Mouse (Mus musculus) CH12.LX (cell line): ENCODE measurements around the gene Exd1. TPM values are rescaled to one million over a fixed set of nuclear protein-coding genes. Genes with fewer than 3 reads are reported as not detected.

ENCODE experiments used
- DNase-seq: peaks from one replicate; pipeline ENCODE4 v3.0.0-alpha.2; 2013; ENCODE audit errors: extremely low read depth
- H3K27ac ChIP-seq: 2 replicates; pipeline ENCODE4 v1.5.1; 2012; ENCODE audit warnings: low read depth, mild to moderate bottlenecking, control low read depth, moderate library complexity; ENCODE audit not compliant: insufficient read depth
- H3K27me3 ChIP-seq: replicated peaks from 2 replicates; pipeline ENCODE3; 2012; ENCODE audit warnings: inconsistent platforms
- H3K36me3 ChIP-seq, 2 experiments: replicated peaks in 1 of 2; 2 replicates each; pipeline versions ENCODE3 to v1.6.1; 2012; ENCODE audit warnings: inconsistent platforms in 1 of 2, low read length in 1 of 2, mild to moderate bottlenecking in 1 of 2, mixed read lengths in 1 of 2, moderate library complexity in 1 of 2; ENCODE audit not compliant: control insufficient read depth in 1 of 2, insufficient read depth in 1 of 2
- H3K4me1 ChIP-seq, 2 experiments: 2 replicates each; pipeline ENCODE4 v1.6.1; 2012; ENCODE audit warnings: inconsistent platforms in 1 of 2, moderate library complexity in 1 of 2; ENCODE audit not compliant: insufficient read depth in 2 of 2, control insufficient read depth in 1 of 2
- H3K4me2 ChIP-seq: 2 replicates; pipeline ENCODE4 v1.6.1; 2012; ENCODE audit warnings: low read depth, mild to moderate bottlenecking, control low read depth; ENCODE audit not compliant: poor library complexity, insufficient read depth, severe bottlenecking
- H3K4me3 ChIP-seq, 3 experiments: fragments of 150-350 bp in 1 of 3; sonication (generic) in 1 of 3; replicated peaks in 1 of 3; 2 replicates each; pipeline versions ENCODE3 to v1.5.1; 2011 to 2012; ENCODE audit warnings: low read depth in 2 of 3, low read length in 2 of 3, mild to moderate bottlenecking in 2 of 3, moderate library complexity in 2 of 3, control low read depth in 1 of 3, improper control_type of control experiment in 1 of 3, inconsistent platforms in 1 of 3, mixed read lengths in 1 of 3; ENCODE audit not compliant: poor library complexity in 1 of 3
- H3K79me2 ChIP-seq: replicated peaks from 2 replicates; pipeline ENCODE4 v1.6.1; 2012; ENCODE audit warnings: mild to moderate bottlenecking, moderate library complexity; ENCODE audit not compliant: control insufficient read depth, poor library complexity, insufficient read depth, severe bottlenecking; ENCODE audit errors: extremely low read depth
- H3K9ac ChIP-seq: 2 replicates; pipeline ENCODE4 v1.6.1; 2012; ENCODE audit warnings: low read depth, mild to moderate bottlenecking, control low read depth, moderate library complexity; ENCODE audit not compliant: insufficient read depth
- H3K9me3 ChIP-seq: replicated peaks from 2 replicates; pipeline ENCODE3; 2012; ENCODE audit warnings: low read length, inconsistent platforms, mixed read lengths
- E2F4 ChIP-seq: IDR thresholded peaks from 2 replicates; pipeline ENCODE4 v1.6.1; 2011; ENCODE audit warnings: low read depth, low read length, improper control_type of control experiment; ENCODE audit not compliant: insufficient replicate concordance
- MAFK ChIP-seq: IDR thresholded peaks from 2 replicates; pipeline ENCODE4 v1.6.1; 2011; ENCODE audit warnings: low read length, improper control_type of control experiment; ENCODE audit not compliant: insufficient replicate concordance
- MEF2A ChIP-seq: IDR thresholded peaks from 2 replicates; pipeline ENCODE4 v1.6.1; 2014; ENCODE audit warnings: low read depth, mild to moderate bottlenecking, inconsistent platforms, low read length, improper control_type of control experiment, borderline replicate concordance
- MXI1 ChIP-seq: IDR thresholded peaks from 2 replicates; pipeline ENCODE4 v1.6.1; 2011; ENCODE audit warnings: mild to moderate bottlenecking, low read depth, low read length, improper control_type of control experiment
- RCOR1 ChIP-seq: conservative IDR thresholded peaks from 2 replicates; pipeline ENCODE4 v1.6.1; 2012; ENCODE audit warnings: low read depth, mild to moderate bottlenecking, inconsistent platforms, low read length, improper control_type of control experiment
- SIN3A ChIP-seq: IDR thresholded peaks from 2 replicates; pipeline ENCODE4 v1.6.1; 2012; ENCODE audit warnings: low read length, improper control_type of control experiment, inconsistent platforms
- TCF12 ChIP-seq: IDR thresholded peaks from 2 replicates; pipeline ENCODE4 v1.6.1; 2014; ENCODE audit warnings: low read depth, mild to moderate bottlenecking, inconsistent platforms, low read length, improper control_type of control experiment
- dilution Hi-C: fragments of 300-500 bp; cut with MboI; formaldehyde crosslinking; loops from 2 replicates; pipeline ENCODE4 v1.14.3; 2020; ENCODE audit warnings: low sequenced_read_pairs; ENCODE audit not compliant: extremely low pct_unique_long_range_greater_than_20kb, extremely low pct_ligation_motif_present
- in situ Hi-C: fragments of 300-500 bp; cut with MboI; formaldehyde crosslinking; loops from 3 replicates; pipeline ENCODE4 v1.14.3; 2019; ENCODE audit warnings: low sequenced_read_pairs, low pct_ligation_motif_present, low pct_unique_long_range_greater_than_20kb, mixed read lengths
- polyA plus RNA-seq: library from polyadenylated mRNA; unstranded; fragments of >175 nt; gene quantifications from 2 replicates; pipeline ENCODE4 v1.2.1, GENCODE M21; 2012; ENCODE audit warnings: low read depth; ENCODE audit not compliant: insufficient read length
- total RNA-seq, 2 experiments: library from RNA; depleted of rRNA; stranded (reverse); fragments of 300-350 nt in 1 of 2; fragments of >200 nt in 1 of 2; gene quantifications; 2 replicates each; pipeline ENCODE4 v1.2.3; 2012 to 2014

Gene Exd1
- total and polyA plus RNA-seq, 3 experiments: 0.17 to 0.39 (median 0.25) TPM

DNA sequence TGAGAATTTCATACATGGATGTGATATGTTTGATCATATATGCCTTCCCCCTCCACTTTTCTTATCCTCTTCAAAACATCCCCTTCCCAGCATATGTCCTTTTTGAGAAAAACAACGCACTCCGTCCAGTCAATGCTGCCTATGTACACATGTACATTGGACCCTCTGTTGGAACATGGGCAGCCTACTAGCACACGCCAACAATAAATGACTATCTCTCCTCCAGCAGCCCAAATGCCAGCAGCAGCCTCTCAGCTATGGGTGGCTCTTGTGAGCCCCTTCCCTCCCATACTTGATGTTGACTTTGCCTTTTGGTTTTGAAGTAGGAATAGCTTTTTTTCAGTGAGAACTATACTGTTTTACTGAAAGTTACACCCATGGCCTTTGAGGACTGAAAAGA is 34.1 kb upstream of the Exd1 start:
- no peak for DNase-seq
- no peak overlapping the region for H3K9ac ChIP-seq
- TF ChIP-seq SIN3A: no peak
- peaks cover 5 to 29% of the 10 kb centered on the region in 2 experiments for H3K36me3 ChIP-seq
- in situ Hi-C loops (loop anchor here (5.0 kb wide), 1 partner anchor 34 kb away; the partner anchor contains the start of genes Chp1 and Exd1), dilution Hi-C loops (no loop called here)
- H3K79me2 ChIP-seq: no peaks in the 10 kb centered on the region
- no peaks in the 10 kb centered on the region for H3K9me3 ChIP-seq
- H3K27me3 ChIP-seq: no peaks in the 10 kb centered on the region
- H3K4me1 ChIP-seq: peaks cover 5 to 16% of the 10 kb centered on the region in 2 experiments; a peak in 2 of 4 replicates
- H3K4me3 ChIP-seq: no peak overlapping the region
- no peak overlapping the region for H3K4me2 ChIP-seq
- H3K27ac ChIP-seq: no peak overlapping the region

DNA sequence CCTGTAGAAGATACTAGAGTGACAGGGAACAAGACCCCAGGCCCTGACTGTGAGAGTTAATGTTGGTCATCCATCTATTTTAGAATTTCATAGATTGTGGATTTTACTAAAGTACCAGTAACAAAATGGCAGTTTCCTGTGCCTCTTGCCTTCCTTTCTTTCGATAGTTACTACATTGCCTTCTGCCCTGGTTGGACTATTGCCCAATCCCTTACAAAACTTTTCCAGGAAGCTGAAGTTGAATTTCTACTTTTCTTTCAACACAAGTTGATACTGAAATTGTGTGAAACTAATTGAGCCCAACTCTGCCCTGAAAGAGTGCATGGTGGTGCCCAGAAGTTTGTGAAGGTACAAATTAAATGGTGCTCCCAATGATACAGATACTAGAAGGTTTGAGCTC is 25.0 kb upstream of the Exd1 start:
- dilution Hi-C loops (no loop called here), in situ Hi-C loops (no loop called here)
- H3K36me3 ChIP-seq: peaks cover 5 to 24% of the 10 kb centered on the region in 2 experiments
- no peak overlapping the region for H3K27ac ChIP-seq
- H3K4me1 ChIP-seq: peaks cover 2 to 11% of the 10 kb centered on the region in 2 experiments; a peak in 3 of 4 replicates
- H3K79me2 ChIP-seq: no peaks in the 10 kb centered on the region
- no peak for DNase-seq
- TF ChIP-seq MXI1 (no peak), E2F4 (no peak), MAFK (no peak), RCOR1 (no peak)
- H3K27me3 ChIP-seq: no peaks in the 10 kb centered on the region
- H3K4me3 ChIP-seq: no peak overlapping the region
- H3K9ac ChIP-seq: no peak overlapping the region
- H3K4me2 ChIP-seq: no peak overlapping the region
- H3K9me3 ChIP-seq: no peaks in the 10 kb centered on the region

DNA sequence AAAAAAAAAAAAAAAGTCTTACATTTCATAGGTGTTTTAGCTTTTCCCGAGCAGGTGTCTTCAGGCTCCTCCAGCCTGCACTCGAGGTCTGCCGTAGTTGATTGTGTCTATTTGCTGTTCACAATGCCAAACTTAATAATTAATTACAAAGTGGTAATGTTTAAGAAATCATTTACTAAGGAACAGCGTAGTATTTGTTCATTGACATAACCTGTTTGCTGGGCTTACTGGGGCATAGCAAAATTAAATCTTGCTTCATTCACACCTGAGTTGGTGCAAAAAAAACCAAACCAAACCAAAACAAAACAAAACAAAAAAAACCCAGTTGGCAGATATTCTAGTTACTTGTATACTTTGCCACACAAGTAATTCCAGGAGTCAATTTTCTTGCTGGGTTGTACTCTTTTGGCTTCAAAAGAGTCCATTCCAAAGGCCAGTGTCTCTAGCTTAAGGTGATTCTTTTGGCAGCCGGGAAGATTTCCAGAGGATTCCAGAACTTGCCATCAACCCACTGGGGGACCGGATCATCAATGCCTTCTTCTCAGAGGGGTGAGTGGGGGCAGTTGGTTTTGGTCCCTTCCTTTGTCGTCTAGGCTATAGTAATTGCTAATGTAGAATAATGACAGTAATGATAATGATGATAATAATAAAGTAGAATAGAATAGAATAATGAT is 18.9 kb upstream of the Exd1 start:
- Histone ChIP-seq H3K36me3 (peaks cover 6 to 24% of the 10 kb centered on the region in 2 experiments), H3K27ac (no peak overlapping the region), H3K4me2 (no peak overlapping the region), H3K9me3 (no peaks in the 10 kb centered on the region), H3K4me3 (no peak overlapping the region), H3K4me1 (peaks cover 2 to 27% of the 10 kb centered on the region in 2 experiments; a peak in 3 of 4 replicates), H3K27me3 (no peaks in the 10 kb centered on the region), H3K9ac (no peak overlapping the region), H3K79me2 (no peaks in the 10 kb centered on the region)
- no peak for DNase-seq
- TF ChIP-seq TCF12 (no peak), MXI1 (no peak), MEF2A (no peak)
- in situ Hi-C loops: no loop called here
- dilution Hi-C loops: no loop called here
